Comparison of ENCODE assay signal across 9 mouse cellular contexts in the genomic region with DNA sequence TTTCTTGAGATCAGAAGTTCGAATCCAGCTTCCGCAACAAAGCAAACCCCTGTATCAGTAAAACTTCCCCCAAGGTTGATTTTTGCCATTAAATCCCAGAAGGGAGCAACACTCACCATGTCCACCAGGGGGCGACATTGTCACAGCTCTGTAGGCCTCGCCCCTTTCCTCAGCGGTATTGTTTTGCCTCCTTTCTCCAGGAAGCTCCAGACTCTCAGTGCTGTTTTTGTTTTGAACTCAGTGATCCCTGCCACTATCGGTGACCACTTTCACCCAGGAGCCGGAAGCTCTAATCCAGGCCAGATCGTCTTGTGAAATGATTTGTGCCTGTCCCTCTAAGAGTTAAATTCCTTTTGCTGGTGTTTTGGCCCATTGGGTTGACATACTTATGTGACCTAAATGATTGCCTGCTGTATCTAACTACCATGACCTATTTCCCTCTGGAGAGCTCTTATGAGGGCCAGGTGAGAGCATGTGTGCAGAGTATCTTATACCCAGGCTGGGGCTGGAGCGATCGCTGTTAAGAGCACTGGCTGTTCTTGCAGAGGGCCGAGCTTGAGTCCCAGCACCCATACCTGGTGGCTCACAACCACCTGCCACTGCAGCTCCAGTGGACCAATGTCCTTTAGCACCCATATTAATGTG. TPM values are rescaled to one million over a fixed set of nuclear protein-coding genes. Genes with fewer than 3 reads are reported as not detected.
DNase-seq lines count a peak whose midpoint lies in the region; ATAC-seq and TF ChIP-seq lines count a peak whose summit lies in the region.
"Had no signal": no experiment of that assay in that cellular context is flagged by ENCODE, and none has a peak within 500 bp of the region (broad histone marks: within the 10 kb centered on the region; RNA-seq: fewer than 3 reads in every experiment).

No protein-coding gene starts in this region.

- no peak overlapping the region for H3K27ac ChIP-seq in liver, embryonic 14.5 days

- TF ChIP-seq CTCF in C2C12 (IDR thresholded peaks at IDR 0.05; ENCODE audit: control insufficient read depth, insufficient read depth, insufficient read length) = peak; percentile 80
- peak; percentile 96 for TF ChIP-seq CTCF in liver, embryonic 14.5 days (IDR thresholded peaks at IDR 0.05; ENCODE audit: low read depth)

- no peak overlapping the region for H3K4me2 ChIP-seq in liver, embryonic 14.5 days (ENCODE audit: low read depth)

- H3K9ac ChIP-seq in liver, embryonic 14.5 days (replicated peaks) = no peak overlapping the region

- no peaks in the 10 kb centered on the region for H3K79me3 ChIP-seq in C2C12 (ENCODE audit: low read depth)

- no peaks in the 10 kb centered on the region for H3K9me3 ChIP-seq in liver, embryonic 14.5 days (ENCODE audit: control insufficient read depth, low read length)

- no peaks in the 10 kb centered on the region for H3K79me2 ChIP-seq in C2C12 (ENCODE audit: control insufficient read depth, insufficient read depth)

- no peaks in the 10 kb centered on the region for H3K36me3 ChIP-seq in C2C12 (ENCODE audit: control insufficient read depth, insufficient read depth)
- no peaks in the 10 kb centered on the region for H3K36me3 ChIP-seq in liver, embryonic 14.5 days (replicated peaks; ENCODE audit: control insufficient read depth, insufficient read depth, low read depth)

- WGBS in liver, embryonic 14.5 days (ENCODE audit: insufficient replicate concordance) = 37% methylated on average over 11 of the region's 11 CpGs

- ATAC-seq in liver, embryonic 14.5 days (ENCODE audit: insufficient read depth) = no peak
- ATAC-seq in neutrophil, adult 5-6 weeks (ENCODE audit: extremely low read depth, insufficient number of reproducible peaks, low FRiP score, poor library complexity, severe bottlenecking) = peak; percentile 88

- H3K4me3 ChIP-seq in C2C12 (ENCODE audit: insufficient read depth, poor library complexity, severe bottlenecking) = no peak overlapping the region
- H3K4me3 ChIP-seq in liver, embryonic 14.5 days (ENCODE audit: insufficient read depth in 1 of 2, low read depth in 2 of 2, low read length in 2 of 2) = no peak overlapping the region

- H3K27me3 ChIP-seq in C2C12 (ENCODE audit: control insufficient read depth, insufficient read depth, insufficient read length) = peaks cover 6% of the 10 kb centered on the region
- H3K27me3 ChIP-seq in liver, embryonic 14.5 days (ENCODE audit: control insufficient read depth, insufficient read depth, low read length) = no peaks in the 10 kb centered on the region

- peak; percentile 67 to 89 for DNase-seq in adrenal gland, adult (ENCODE audit: inconsistent age in 2 of 2, low spot score in 1 of 2)
- peak; percentile 88 for DNase-seq in embryo, embryonic 10 days (ENCODE audit: low spot score)
- DNase-seq in heart, adult 9 months (ENCODE audit: low spot score in 2 of 2) = peak; percentile 27 to 59
- DNase-seq in kidney, postnatal 14 days = peak; percentile 78
- peak; percentile 35 to 45 (median 37) for DNase-seq in liver, embryonic 14.5 days (ENCODE audit: low read depth in 3 of 3, low spot score in 3 of 3)
- DNase-seq in testis, postnatal 14 days (ENCODE audit: low spot score) = peak; percentile 67

- H3K4me1 ChIP-seq in liver, embryonic 14.5 days (replicated peaks; ENCODE audit: control insufficient read depth in 2 of 2, insufficient read depth in 2 of 2, low read length in 1 of 2) = 0 out of 4 replicates have a peak, but pooled peaks cover 0 to 2% of the 10 kb centered on the region in 2 experiments

- no peak overlapping the region for H3ac ChIP-seq in C2C12 (ENCODE audit: control insufficient read depth, insufficient read length, low read depth)

- TF ChIP-seq EP300 in liver, embryonic 14.5 days (IDR thresholded peaks at IDR 0.05; ENCODE audit: low read depth) = no peak

TF ChIP-seq in C2C12, 6 proteins besides CTCF, POLR2A, EP300 and RAD21:
- TF ChIP-seq CEBPB (IDR thresholded peaks at IDR 0.05; ENCODE audit: low read depth) = no peak
- no peak for TF ChIP-seq FOSL1 (IDR thresholded peaks at IDR 0.05; ENCODE audit: insufficient read depth, low read length, poor library complexity, severe bottlenecking)
- TF ChIP-seq MAX (IDR thresholded peaks at IDR 0.05) = no peak
- no peak for TF ChIP-seq USF1 (IDR thresholded peaks at IDR 0.05; ENCODE audit: low read depth)
- TF ChIP-seq MYOD1 (IDR thresholded peaks at IDR 0.05; ENCODE audit: control insufficient read depth, insufficient read length, low read depth) = no peak
- no peak for TF ChIP-seq MYOG (IDR thresholded peaks at IDR 0.05; ENCODE audit: control insufficient read depth, extremely low read depth, insufficient read length)

RNA-seq across cellular contexts. Expression of a gene that starts 14.4 kb away (rescaled TPM):
- polyA plus RNA-seq in C2C12 (2012; fragmentation: generic; extraction: Trizol) = not detected
- not detected in 2 replicates for polyA plus RNA-seq in liver, embryonic 14.5 days (2012; rRNA removed)
- polyA plus RNA-seq in liver, embryonic 14.5 days (2014; fragmentation: Nextera tagmentation; extraction: Ambion mirVana) = not detected in 2 replicates
- total RNA-seq in neutrophil, adult 5-6 weeks (2017) = not detected in 2 replicates
- polyA plus RNA-seq: gonadal fat pad, adult 2 months had no signal

RNA-seq across cellular contexts. Expression of a gene that starts 26.2 kb away (rescaled TPM):
- 35.0 TPM for polyA plus RNA-seq in C2C12 (2012; fragmentation: generic; extraction: Trizol)
- 12.8 and 21.9 TPM in 2 replicates for polyA plus RNA-seq in liver, embryonic 14.5 days (2012; rRNA removed)
- polyA plus RNA-seq in liver, embryonic 14.5 days (2014; fragmentation: Nextera tagmentation; extraction: Ambion mirVana) = 46.8 and 47.1 TPM in 2 replicates
- 83.2 and 85.0 TPM in 2 replicates for total RNA-seq in neutrophil, adult 5-6 weeks (2017)

RNA-seq across cellular contexts. Expression of a gene that starts 59.4 kb away (rescaled TPM):
- 4.9 TPM for polyA plus RNA-seq in C2C12 (2012; fragmentation: generic; extraction: Trizol)
- polyA plus RNA-seq in liver, embryonic 14.5 days (2012; rRNA removed) = 2.4 and 2.9 TPM in 2 replicates
- polyA plus RNA-seq in liver, embryonic 14.5 days (2014; fragmentation: Nextera tagmentation; extraction: Ambion mirVana) = 1.5 and 1.7 TPM in 2 replicates
- total RNA-seq in neutrophil, adult 5-6 weeks (2017) = 28.9 and 34.6 TPM in 2 replicates

Comparison
In these comparisons a context has a peak if more than half of its experiments do, and no peak if none do; other contexts are left out.
1. DNase-seq: peak in every context shown above with its lines; median percentile 88 in embryo, embryonic 10 days; 78 in adrenal gland, adult; 78 in kidney, postnatal 14 days; 67 in testis, postnatal 14 days; 43 in heart, adult 9 months; 37 in liver, embryonic 14.5 days.